Mouse (Mus musculus) midbrain, embryonic 13.5 days (tissue): ENCODE measurements around the gene Zfp273. TPM values are rescaled to one million over a fixed set of nuclear protein-coding genes. Genes with fewer than 3 reads are reported as not detected.
"Not testable (repeated sequence)": the region's sequence is repeated elsewhere in the genome, so short reads cannot be mapped to it uniquely, and the experiment has no call there.

ENCODE experiments used
- ATAC-seq: fragments of 200-750 bp; cut with Nextera tagmentation; 2 replicates; pipeline ENCODE4 v1.8.0; 2017; ENCODE audit warnings: mild to moderate bottlenecking, moderate TSS enrichment, moderate library complexity
- H3K27ac ChIP-seq: fragments of 300-500 bp; sonication (generic); 2 replicates; pipeline ENCODE4 v1.5.1; 2015; ENCODE audit warnings: inconsistent platforms, mild to moderate bottlenecking, moderate library complexity
- H3K27me3 ChIP-seq: fragments of 300-500 bp; sonication (generic); 2 replicates; pipeline ENCODE4 v1.6.1; 2015; ENCODE audit warnings: mild to moderate bottlenecking, inconsistent platforms
- H3K36me3 ChIP-seq: fragments of 300-500 bp; sonication (generic); 2 replicates; pipeline ENCODE4 v1.6.1; 2015; ENCODE audit warnings: mild to moderate bottlenecking, inconsistent platforms
- H3K4me1 ChIP-seq: fragments of 300-500 bp; sonication (generic); replicated peaks from 2 replicates; pipeline ENCODE4 v1.6.1; 2015; ENCODE audit warnings: inconsistent platforms
- H3K4me2 ChIP-seq: fragments of 300-500 bp; sonication (generic); replicated peaks from 2 replicates; pipeline ENCODE4 v1.6.1; 2015; ENCODE audit warnings: moderate library complexity, mild to moderate bottlenecking, inconsistent platforms
- H3K4me3 ChIP-seq: fragments of 300-500 bp; sonication (generic); replicated peaks from 2 replicates; pipeline ENCODE4 v1.5.1; 2015; ENCODE audit warnings: mild to moderate bottlenecking, inconsistent platforms
- H3K9ac ChIP-seq: fragments of 300-500 bp; sonication (generic); replicated peaks from 2 replicates; pipeline ENCODE4 v1.6.1; 2015; ENCODE audit warnings: mild to moderate bottlenecking, inconsistent platforms
- H3K9me3 ChIP-seq: fragments of 300-500 bp; sonication (generic); 2 replicates; pipeline ENCODE4 v1.6.1; 2016; ENCODE audit warnings: mild to moderate bottlenecking, inconsistent platforms
- WGBS: fragments of 180-500 bp; shearing (Covaris S2); methylation state at CpG from one replicate; pipeline ENCODE4 v1.1.7; 2015; 5-methylcytosine and 5-hydroxymethylcytosine counted together
- polyA plus RNA-seq: library from polyadenylated mRNA; unstranded; fragments of >200 nt; fragmentation: Nextera tagmentation; extraction: Ambion mirVana; gene quantifications from 2 replicates; pipeline ENCODE4 v1.2.1, GENCODE M21; 2015

The Zfp273 gene
- polyA plus RNA-seq, result 12.0 and 12.7 TPM in 2 replicates

DNA sequence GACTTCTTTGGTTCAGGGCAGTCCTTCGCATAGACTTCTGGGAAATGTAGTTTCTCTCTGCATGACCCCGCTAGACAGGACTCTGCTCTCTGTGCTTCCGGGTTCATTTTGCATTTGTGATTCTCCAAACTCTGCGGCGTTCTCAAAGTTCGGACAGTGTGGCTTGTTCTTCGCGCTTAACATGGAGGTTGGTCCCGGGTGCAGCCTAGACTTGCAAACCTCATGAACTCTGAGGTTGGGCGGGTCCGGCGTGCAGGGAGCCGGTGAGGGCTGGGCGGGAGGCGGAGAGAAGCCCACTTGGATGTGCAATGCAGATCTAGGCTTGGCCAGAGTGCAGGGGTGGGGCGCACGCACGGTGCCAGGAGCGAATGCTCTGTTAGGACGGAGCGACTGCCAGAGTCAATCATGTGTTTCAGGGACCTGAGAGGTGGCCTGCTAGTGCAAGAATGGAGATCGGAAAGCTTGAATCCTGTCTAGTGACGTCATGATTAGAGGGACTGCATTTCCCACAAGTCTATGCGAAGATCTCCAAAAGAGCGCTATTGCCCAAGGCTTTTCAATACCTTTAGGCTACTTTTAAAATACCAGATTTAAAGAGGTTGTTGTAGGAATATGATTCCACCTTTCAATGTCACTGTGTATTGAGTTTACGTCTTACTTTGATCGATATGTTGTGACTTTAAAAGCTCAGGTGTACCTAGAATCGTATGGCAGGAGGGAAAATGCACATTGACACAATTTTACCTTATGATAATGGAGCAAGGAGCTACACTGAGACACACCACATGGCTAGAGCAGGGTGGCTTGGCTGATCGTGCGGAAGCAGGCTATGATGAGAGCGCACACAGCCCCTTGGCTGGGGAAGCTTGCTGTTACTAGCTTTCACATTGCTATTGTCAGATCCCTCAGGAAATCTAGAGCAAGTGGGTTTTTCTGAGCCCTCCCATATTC is at the start of gene Zfp273:
Gene Zfp273, plus strand, starts transcription at position 31 of the 951 bp plus-strand sequence.
- Histone ChIP-seq H3K9ac (peak within 1 kb of the TSS; percentile 76), H3K27me3 (no peaks in the 10 kb centered on the region), H3K4me1 (peaks cover 7% of the 10 kb centered on the region; the same call in 1 of the 2 replicates), H3K36me3 (peaks cover 18% of the 10 kb centered on the region), H3K27ac (peak within 1 kb of the TSS; percentile 78), H3K9me3 (peaks cover 5% of the 10 kb centered on the region), H3K4me3 (peak within 1 kb of the TSS; percentile 86), H3K4me2 (peak within 1 kb of the TSS; percentile 72)
- WGBS, result 4% methylated on average over 31 of the region's 31 CpGs
- ATAC-seq, result peak; percentile 96

DNA sequence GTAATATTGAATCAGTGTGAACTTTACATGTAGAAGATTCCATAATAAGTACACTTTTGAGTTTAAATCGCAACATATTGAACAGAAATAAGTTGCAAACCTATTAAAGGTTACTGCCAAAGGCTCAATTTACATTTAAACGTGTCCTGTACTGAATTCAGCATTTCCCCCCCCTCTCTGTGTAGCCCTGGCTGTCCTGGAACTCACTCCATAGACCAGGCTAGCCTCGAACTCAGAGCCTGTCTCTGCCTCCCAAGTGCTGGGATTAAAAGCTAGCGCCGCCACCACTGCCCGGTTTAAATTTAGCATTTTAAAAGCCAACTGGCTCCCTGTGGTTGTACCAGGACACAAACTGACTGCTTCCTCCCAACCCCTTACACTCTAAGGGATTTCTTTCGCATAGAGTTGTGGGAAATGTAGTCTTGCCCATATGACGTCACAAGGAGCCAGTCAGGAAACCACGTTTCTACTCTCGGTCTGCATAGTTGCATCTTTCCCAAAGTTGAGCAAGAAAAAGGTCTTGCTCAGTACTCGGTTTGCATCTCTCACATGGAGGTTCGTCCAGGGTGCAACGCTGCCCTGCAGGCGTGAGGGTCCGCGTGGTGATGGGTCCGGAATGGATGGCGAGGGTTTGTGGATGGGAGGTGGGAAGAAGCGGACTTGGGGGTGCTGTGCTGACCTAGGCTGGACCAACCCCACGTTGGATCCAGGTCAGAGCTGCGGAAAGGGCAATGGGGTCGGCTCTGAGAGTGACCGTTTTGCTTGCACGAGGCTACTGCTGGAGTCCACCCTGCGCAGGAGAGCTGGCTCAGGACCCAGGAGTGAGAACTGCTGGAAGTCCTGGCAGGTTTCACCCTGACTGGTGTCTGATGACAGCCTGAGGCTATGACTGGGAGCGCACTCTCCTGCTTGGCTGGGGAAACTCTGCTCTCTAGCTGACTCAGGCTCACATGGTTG is 34.0 kb upstream of the Zfp273 start, which contains the start of gene Zfp493:
Gene Zfp493, plus strand, starts transcription at position 429 of the 957 bp plus-strand sequence.
- ATAC-seq, result peak; percentile 97

GRCm38 (mm10) chr13:67791921-67792455 is 21.6 kb upstream of the Zfp273 start:
- H3K9ac ChIP-seq, result no peak overlapping the region
- WGBS, result 92% methylated on average over 10 of the region's 10 CpGs
- H3K27ac ChIP-seq, result no peak overlapping the region
- H3K27me3 ChIP-seq, result no peaks in the 10 kb centered on the region
- ATAC-seq, result no peak
- H3K4me1 ChIP-seq, result no peaks in the 10 kb centered on the region
- no peak overlapping the region for H3K4me2 ChIP-seq
- H3K36me3 ChIP-seq, result peaks cover 8% of the 10 kb centered on the region
- H3K4me3 ChIP-seq, result no peak overlapping the region
- peaks cover 3% of the 10 kb centered on the region; the same call in 1 of the 2 replicates for H3K9me3 ChIP-seq

More for the DNA sequence above, 34.0 kb upstream of the Zfp273 start, which contains the start of gene Zfp493:
- Histone ChIP-seq H3K4me1 (peaks cover 5% of the 10 kb centered on the region), H3K36me3 (no peaks in the 10 kb centered on the region), H3K4me2 (peak within 1 kb of the TSS; percentile 72), H3K4me3 (peak within 1 kb of the TSS; percentile 68), H3K27me3 (no peaks in the 10 kb centered on the region), H3K9me3 (peaks cover 5% of the 10 kb centered on the region; the same call in 1 of the 2 replicates), H3K27ac (no peak within 1 kb of the TSS), H3K9ac (peak within 1 kb of the TSS; percentile 68)
- 10% methylated on average over 26 of the region's 26 CpGs for WGBS

DNA sequence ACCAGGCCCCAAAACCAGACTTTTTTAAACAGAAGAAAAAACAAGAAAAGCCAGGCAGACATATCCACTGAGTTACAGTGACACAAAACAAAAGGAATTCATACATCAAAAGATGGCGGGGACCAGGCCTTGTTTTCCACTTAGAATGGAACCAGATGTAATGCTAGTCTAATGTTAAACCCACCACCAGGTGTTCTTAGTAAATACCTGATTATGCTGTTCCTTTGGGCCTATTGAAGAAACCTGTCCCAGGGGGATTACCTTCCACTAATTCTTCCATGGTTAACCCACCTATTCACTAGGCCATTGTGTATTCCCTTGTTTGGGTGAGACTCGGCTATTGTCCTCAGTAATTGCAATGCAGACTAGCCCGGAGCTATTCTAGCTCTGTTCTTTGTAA is 14.9 kb upstream of the Zfp273 start:
- no peak for ATAC-seq
- Histone ChIP-seq H3K9ac (no peak overlapping the region), H3K27me3 (no peaks in the 10 kb centered on the region), H3K4me3 (no peak overlapping the region), H3K4me2 (no peak overlapping the region), H3K27ac (no peak overlapping the region), H3K4me1 (no peaks in the 10 kb centered on the region), H3K9me3 (no peaks in the 10 kb centered on the region), H3K36me3 (no peaks in the 10 kb centered on the region)
- 65% methylated on average over 3 of the region's 3 CpGs for WGBS

DNA sequence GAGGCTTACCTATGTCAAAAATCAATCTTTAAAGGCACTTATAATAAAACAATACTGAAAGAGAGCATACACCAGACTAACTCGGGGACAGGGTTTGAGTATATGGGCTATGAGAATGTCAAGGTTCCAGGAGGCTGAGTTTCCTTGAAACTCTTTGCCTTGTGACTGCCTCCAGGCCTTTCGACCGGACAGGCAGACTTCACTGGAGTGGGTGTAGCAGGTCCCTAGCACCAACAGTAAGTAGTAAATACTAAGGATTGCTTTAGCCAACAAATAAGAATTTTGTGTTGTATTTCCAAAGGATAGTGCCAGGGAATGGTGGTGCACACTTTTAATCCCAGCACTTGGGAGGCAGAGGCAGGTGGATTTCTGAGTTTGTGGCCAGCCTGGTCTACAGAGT is 14.4 kb upstream of the Zfp273 start:
- H3K4me2 ChIP-seq, H3K9ac ChIP-seq, H3K27me3 ChIP-seq, H3K27ac ChIP-seq, H3K4me1 ChIP-seq, H3K4me3 ChIP-seq, H3K9me3 ChIP-seq, H3K36me3 ChIP-seq, ATAC-seq: not testable (repeated sequence)
- 83% methylated on average over 3 of the region's 3 CpGs for WGBS

- 68% methylated on average over 1 of the region's 1 CpGs for WGBS
- H3K4me1 ChIP-seq, result peaks cover 7% of the 10 kb centered on the region; the same call in 1 of the 2 replicates
- 0 out of 2 replicates have a peak, but pooled peaks cover 4% of the 10 kb centered on the region for H3K36me3 ChIP-seq
- H3K27me3 ChIP-seq, result no peaks in the 10 kb centered on the region
- H3K4me2 ChIP-seq, result no peak overlapping the region
- H3K27ac ChIP-seq, result no peak overlapping the region
- H3K9ac ChIP-seq, result no peak overlapping the region
- no peaks in the 10 kb centered on the region; the same call in 1 of the 2 replicates for H3K9me3 ChIP-seq
- ATAC-seq, result no peak
- H3K4me3 ChIP-seq, result no peak overlapping the region
Measured at GRCm38 (mm10) chr13:67811651-67812210, 1.8 kb upstream of the Zfp273 start.

- Histone ChIP-seq H3K36me3 (peaks cover 10% of the 10 kb centered on the region), H3K4me1 (peaks cover 7% of the 10 kb centered on the region; the same call in 1 of the 2 replicates), H3K9ac (no peak overlapping the region), H3K27me3 (no peaks in the 10 kb centered on the region), H3K4me2 (peak overlapping the region; percentile 72), H3K4me3 (peak overlapping the region; percentile 86), H3K9me3 (peaks cover 5% of the 10 kb centered on the region), H3K27ac (no peak overlapping the region)
- ATAC-seq, result peak; percentile 59
- 77% methylated on average over 8 of the region's 8 CpGs for WGBS
Measured at GRCm38 (mm10) chr13:67812961-67813709, 405 bp upstream of the Zfp273 start.

DNA sequence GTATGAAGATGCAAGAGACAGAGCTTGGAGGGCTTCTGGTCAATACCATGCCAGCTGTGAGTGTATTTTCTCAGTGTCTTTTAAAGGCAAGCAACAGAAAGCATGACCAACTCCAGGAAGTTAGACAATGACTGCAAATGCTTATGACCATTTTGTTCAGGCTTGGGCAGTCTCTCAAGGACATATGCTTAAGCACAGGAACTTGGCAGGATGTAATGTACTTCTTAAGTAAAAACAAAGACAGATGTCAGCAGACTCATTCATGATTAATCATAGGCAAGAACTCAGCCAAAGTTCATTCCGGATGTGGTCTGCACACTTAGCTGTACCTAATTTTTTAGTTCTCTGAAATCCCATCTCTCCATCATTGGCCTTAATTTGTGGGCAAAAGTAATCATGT is 5.1 kb downstream of the Zfp273 start:
- no peak overlapping the region for H3K4me2 ChIP-seq
- H3K9me3 ChIP-seq, result peaks cover 9% of the 10 kb centered on the region
- no peak overlapping the region for H3K27ac ChIP-seq
- no peak for ATAC-seq
- WGBS, result 92% methylated on average over 1 of the region's 1 CpGs
- no peaks in the 10 kb centered on the region for H3K27me3 ChIP-seq
- peaks cover 46% of the 10 kb centered on the region for H3K36me3 ChIP-seq
- H3K4me1 ChIP-seq, result peaks cover 7% of the 10 kb centered on the region; the same call in 1 of the 2 replicates
- H3K9ac ChIP-seq, result no peak overlapping the region
- no peak overlapping the region for H3K4me3 ChIP-seq

GRCm38 (mm10) chr13:67830911-67831336 is 17.4 kb downstream of the Zfp273 start, which contains the start of gene Gm10037:
TSS of gene Gm10037 (plus strand) at chr13:67831106.
- WGBS, result 1% methylated on average over 14 of the region's 14 CpGs
- peak; percentile 82 for ATAC-seq
- peaks cover 12% of the 10 kb centered on the region for H3K36me3 ChIP-seq

DNA sequence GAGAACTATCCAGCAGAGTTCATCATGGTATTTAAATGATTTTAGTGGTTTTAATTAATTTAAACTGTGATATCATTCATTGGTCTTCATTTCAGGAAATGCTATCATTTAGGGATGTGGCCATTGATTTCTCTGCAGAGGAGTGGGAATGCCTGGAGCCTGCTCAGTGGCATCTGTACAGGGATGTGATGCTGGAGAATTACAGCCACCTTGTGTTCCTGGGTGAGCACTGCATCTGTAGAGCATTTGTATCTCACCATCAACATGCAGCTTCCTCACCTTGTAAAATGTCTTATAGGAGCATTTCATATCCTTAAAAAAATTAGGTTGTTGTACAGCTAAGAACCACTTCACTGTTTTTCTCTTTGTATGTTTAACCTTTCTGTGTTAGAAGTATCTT is 19.6 kb downstream of the Zfp273 start:
- not testable (repeated sequence) for H3K9ac ChIP-seq, H3K27me3 ChIP-seq, H3K36me3 ChIP-seq, H3K27ac ChIP-seq, H3K4me2 ChIP-seq, H3K4me1 ChIP-seq, H3K9me3 ChIP-seq, ATAC-seq, H3K4me3 ChIP-seq

More at GRCm38 (mm10) chr13:67830911-67831336, 17.4 kb downstream of the Zfp273 start, which contains the start of gene Gm10037:
- Histone ChIP-seq H3K4me3 (peak within 1 kb of the TSS; percentile 59), H3K27ac (no peak within 1 kb of the TSS), H3K9ac (peak within 1 kb of the TSS; percentile 67), H3K27me3 (no peaks in the 10 kb centered on the region), H3K4me1 (peaks cover 5% of the 10 kb centered on the region), H3K4me2 (peak within 1 kb of the TSS; percentile 66), H3K9me3 (peaks cover 3% of the 10 kb centered on the region; the same call in 1 of the 2 replicates)
